Mouse (Mus musculus) kidney, adult 2 months (tissue): ENCODE measurements around the gene Fam83f.

ENCODE experiments used
- CTCF ChIP-seq: fragments of 200-500 bp; conservative IDR thresholded peaks from 2 replicates; pipeline ENCODE4 v1.5.1; 2011; ENCODE audit warnings: low read depth, mild to moderate bottlenecking, control low read depth, low read length, moderate library complexity, mixed read lengths; ENCODE audit not compliant: insufficient read depth, insufficient read length
- POLR2A ChIP-seq: fragments of 200-500 bp; IDR thresholded peaks from one replicate; pipeline ENCODE4 v1.6.1; 2011; ENCODE audit warnings: low read depth, low read length, control low read depth

GRCm38 (mm10) chr15:80650412-80650811 is 21.2 kb upstream of the Fam83f start:
- TF ChIP-seq CTCF = no peak
- no peak for TF ChIP-seq POLR2A
